ENCODE assay signal across 24 mouse cellular contexts in the genomic region with DNA sequence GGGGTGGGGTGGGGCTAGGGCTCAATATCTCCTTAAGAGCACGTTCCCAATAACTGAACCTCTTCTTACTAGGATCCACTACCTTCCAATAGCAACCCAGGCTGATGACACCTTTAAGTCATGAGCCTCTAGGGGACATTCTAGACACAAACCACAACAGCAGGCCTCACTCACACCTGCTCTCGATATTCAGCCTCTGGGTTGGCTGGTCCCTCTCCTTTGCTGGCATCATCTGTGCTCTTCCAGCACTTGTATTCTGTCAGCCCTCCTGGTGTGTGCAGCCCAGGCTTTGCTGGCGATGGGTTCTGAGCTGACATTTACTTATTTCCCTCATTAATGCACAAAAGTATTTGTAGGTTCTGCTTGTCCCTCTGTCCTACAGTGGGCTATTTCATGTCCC. TPM values are rescaled to one million over a fixed set of nuclear protein-coding genes. Genes with fewer than 3 reads are reported as not detected.
"Had no signal": no experiment of that assay in that cellular context is flagged by ENCODE, and none has a peak within 500 bp of the region (broad histone marks: within the 10 kb centered on the region; RNA-seq: fewer than 3 reads in every experiment).

No protein-coding gene starts in this region.

- H3K36me3 ChIP-seq: embryonic facial prominence, embryonic 12.5 days; embryonic facial prominence, embryonic 13.5 days; embryonic facial prominence, embryonic 15.5 days; forebrain, embryonic 10.5 days; forebrain, embryonic 15.5 days had no signal

- H3K4me2 ChIP-seq: embryonic facial prominence, embryonic 12.5 days; embryonic facial prominence, embryonic 13.5 days; embryonic facial prominence, embryonic 15.5 days; forebrain, embryonic 12.5 days; forebrain, embryonic 13.5 days; forebrain, embryonic 15.5 days had no signal

- H3K4me3 ChIP-seq: embryonic facial prominence, embryonic 10.5 days; embryonic facial prominence, embryonic 12.5 days; embryonic facial prominence, embryonic 13.5 days; embryonic facial prominence, embryonic 15.5 days; erythroblast, embryonic 14.5 days; forebrain, embryonic 10.5 days; forebrain, embryonic 12.5 days; forebrain, embryonic 13.5 days; forebrain, embryonic 15.5 days; gastrocnemius, adult 2 months had no signal

- H3K27ac ChIP-seq: embryonic facial prominence, embryonic 10.5 days; embryonic facial prominence, embryonic 12.5 days; embryonic facial prominence, embryonic 13.5 days; embryonic facial prominence, embryonic 15.5 days; forebrain, embryonic 10.5 days; forebrain, embryonic 12.5 days; forebrain, embryonic 13.5 days; forebrain, embryonic 15.5 days; gastrocnemius, adult 2 months had no signal

- H3K4me1 ChIP-seq: embryonic facial prominence, embryonic 10.5 days; embryonic facial prominence, embryonic 12.5 days; forebrain, embryonic 10.5 days; forebrain, embryonic 13.5 days; forebrain, embryonic 15.5 days had no signal

- H3K9ac ChIP-seq: embryonic facial prominence, embryonic 12.5 days; embryonic facial prominence, embryonic 13.5 days; embryonic facial prominence, embryonic 15.5 days; forebrain, embryonic 12.5 days; forebrain, embryonic 13.5 days; forebrain, embryonic 15.5 days; forebrain, postnatal 0 days had no signal

- H3K27me3 ChIP-seq: embryonic facial prominence, embryonic 12.5 days; embryonic facial prominence, embryonic 13.5 days; embryonic facial prominence, embryonic 15.5 days; forebrain, embryonic 12.5 days; forebrain, embryonic 13.5 days; forebrain, embryonic 15.5 days had no signal

- DNase-seq: cerebellum, adult 2 months; cerebellum, adult 8-10 months; cerebellum, adult 9-10 months; cerebellum, adult 9-11 months; cerebellum, postnatal 14 days; cerebellum, postnatal 25 days; cerebellum, postnatal 36 days; embryo, embryonic 11 days; forebrain, postnatal 0 days; gastrocnemius, adult 2 months; gastrocnemius, postnatal 10 days; gastrocnemius, postnatal 14 days; gastrocnemius, postnatal 25 days; gastrocnemius, postnatal 36 days; heart, adult 18-20 months had no signal

RNA-seq across cellular contexts. Expression of gene Aktip, which starts 14.5 kb away (rescaled TPM):
- polyA plus RNA-seq: erythroblast, embryonic 14.5 days had no signal
